In genomic region chrX:20549532-20549931, GRCm38 (mm10) we compare ENCODE assay signal across 11 mouse cellular contexts. TPM values are rescaled to one million over a fixed set of nuclear protein-coding genes. Genes with fewer than 3 reads are reported as not detected.
DNase-seq lines count a peak whose midpoint lies in the region; ATAC-seq lines count a peak whose summit lies in the region.
"Had no signal": no experiment of that assay in that cellular context is flagged by ENCODE, and none has a peak within 500 bp of the region (broad histone marks: within the 10 kb centered on the region; RNA-seq: fewer than 3 reads in every experiment).

Gene Rgn, plus strand, starts transcription at chrX:20549787.

- no peak within 1 kb of the TSS for H3K27ac ChIP-seq in heart, embryonic 13.5 days (replicated peaks)
- H3K27ac ChIP-seq in embryonic facial prominence, embryonic 15.5 days (replicated peaks), result no peak within 1 kb of the TSS
- H3K27ac ChIP-seq in intestine, embryonic 14.5 days (ENCODE audit: low read depth), result no peak within 1 kb of the TSS
- no peak within 1 kb of the TSS for H3K27ac ChIP-seq in midbrain, embryonic 11.5 days (ENCODE audit: low read depth, low read length)

- ATAC-seq in heart, embryonic 13.5 days (ENCODE audit: extremely low read depth, insufficient number of reproducible peaks, low FRiP score, low TSS enrichment), result no peak
- ATAC-seq in embryonic facial prominence, embryonic 15.5 days (ENCODE audit: insufficient number of reproducible peaks, low FRiP score, low TSS enrichment, low read depth), result no peak
- ATAC-seq in intestine, embryonic 14.5 days (replicated peaks; ENCODE audit: low FRiP score, low TSS enrichment, low read depth), result no peak
- ATAC-seq in midbrain, embryonic 11.5 days (ENCODE audit: low FRiP score), result no peak
- ATAC-seq in granulocyte monocyte progenitor cell, adult 5-6 weeks (replicated peaks; ENCODE audit: poor library complexity, severe bottlenecking), result no peak
- ATAC-seq: activated CD4-positive, CD25-positive, alpha-beta regulatory T cell, adult 4 months had no signal

- H3K4me3 ChIP-seq in heart, embryonic 13.5 days, result peak within 1 kb of the TSS; percentile 51
- H3K4me3 ChIP-seq in embryonic facial prominence, embryonic 15.5 days (replicated peaks), result no peak within 1 kb of the TSS
- H3K4me3 ChIP-seq in intestine, embryonic 14.5 days (ENCODE audit: low read depth, low read length), result no peak within 1 kb of the TSS
- peak within 1 kb of the TSS; percentile 24; the same call in 1 of the 2 replicates for H3K4me3 ChIP-seq in midbrain, embryonic 11.5 days (ENCODE audit: low read depth, low read length)

- no peaks in the 10 kb centered on the region for H3K36me3 ChIP-seq in heart, embryonic 13.5 days
- H3K36me3 ChIP-seq in embryonic facial prominence, embryonic 15.5 days, result no peaks in the 10 kb centered on the region
- no peaks in the 10 kb centered on the region for H3K36me3 ChIP-seq in intestine, embryonic 14.5 days (ENCODE audit: control insufficient read depth, insufficient read depth, low read length)
- no peaks in the 10 kb centered on the region for H3K36me3 ChIP-seq in midbrain, embryonic 11.5 days (ENCODE audit: control insufficient read depth, insufficient read depth, low read length)

- no peaks in the 10 kb centered on the region for H3K27me3 ChIP-seq in heart, embryonic 13.5 days (replicated peaks)
- H3K27me3 ChIP-seq in embryonic facial prominence, embryonic 15.5 days, result no peaks in the 10 kb centered on the region
- H3K27me3 ChIP-seq in intestine, embryonic 14.5 days (replicated peaks; ENCODE audit: control insufficient read depth, insufficient read depth, low read length), result no peaks in the 10 kb centered on the region
- H3K27me3 ChIP-seq in midbrain, embryonic 11.5 days (ENCODE audit: control insufficient read depth, insufficient read depth, low read length), result no peaks in the 10 kb centered on the region

- H3K4me2 ChIP-seq in heart, embryonic 13.5 days, result peak within 1 kb of the TSS; percentile 68
- peak within 1 kb of the TSS; percentile 53 for H3K4me2 ChIP-seq in embryonic facial prominence, embryonic 15.5 days (replicated peaks)
- peak within 1 kb of the TSS; percentile 53 for H3K4me2 ChIP-seq in intestine, embryonic 14.5 days (ENCODE audit: low read length)
- peak within 1 kb of the TSS; percentile 52; the same call in 1 of the 2 replicates for H3K4me2 ChIP-seq in midbrain, embryonic 11.5 days

- DNase-seq in heart, postnatal 14 days, result no peak
- no peak for DNase-seq in intestine, embryonic 14.5 days (ENCODE audit: low spot score)
- DNase-seq in midbrain, embryonic 11.5 days (ENCODE audit: low spot score, missing footprints), result no peak
- DNase-seq in urinary bladder, adult 18-20 months (ENCODE audit: low spot score in 2 of 2), result no peak
- no peak for DNase-seq in gastrocnemius, adult 8-10 months (ENCODE audit: low spot score in 2 of 2)
- DNase-seq: cerebellum, adult 9-10 months; lung, postnatal 14 days had no signal

- H3K9me3 ChIP-seq in heart, embryonic 13.5 days, result no peaks in the 10 kb centered on the region
- no peaks in the 10 kb centered on the region for H3K9me3 ChIP-seq in embryonic facial prominence, embryonic 15.5 days (replicated peaks)
- no peaks in the 10 kb centered on the region for H3K9me3 ChIP-seq in intestine, embryonic 14.5 days (ENCODE audit: control insufficient read depth, low read length)
- H3K9me3 ChIP-seq in midbrain, embryonic 11.5 days (ENCODE audit: control insufficient read depth, low read length), result no peaks in the 10 kb centered on the region

- H3K9ac ChIP-seq in heart, embryonic 13.5 days, result peak within 1 kb of the TSS; percentile 70; the same call in 1 of the 2 replicates
- H3K9ac ChIP-seq in embryonic facial prominence, embryonic 15.5 days, result no peak within 1 kb of the TSS
- no peak within 1 kb of the TSS for H3K9ac ChIP-seq in intestine, embryonic 14.5 days (ENCODE audit: low read length)
- H3K9ac ChIP-seq in midbrain, embryonic 11.5 days (ENCODE audit: low read length), result no peak within 1 kb of the TSS

- 78% methylated on average over 2 of the region's 3 CpGs for whole genome bisulfite sequencing in heart, embryonic 13.5 days
- WGBS in embryonic facial prominence, embryonic 15.5 days, result 55% methylated on average over 3 of the region's 3 CpGs
- 55% methylated on average over 3 of the region's 3 CpGs for WGBS in intestine, embryonic 14.5 days
- WGBS in midbrain, embryonic 11.5 days, result 62% methylated on average over 3 of the region's 3 CpGs

- intact Hi-C loops in heart, postnatal 14 days (cut with DNase I), result no loop called here

- H3K4me1 ChIP-seq in heart, embryonic 13.5 days, result no peaks in the 10 kb centered on the region
- no peaks in the 10 kb centered on the region for H3K4me1 ChIP-seq in embryonic facial prominence, embryonic 15.5 days
- H3K4me1 ChIP-seq in intestine, embryonic 14.5 days (replicated peaks; ENCODE audit: control insufficient read depth, insufficient read depth, low read length), result no peaks in the 10 kb centered on the region
- H3K4me1 ChIP-seq in midbrain, embryonic 11.5 days (ENCODE audit: control insufficient read depth, insufficient read depth, low read length), result no peaks in the 10 kb centered on the region

RNA-seq across cellular contexts. Expression of gene Rgn, which starts in this region (rescaled TPM):
- polyA plus RNA-seq in heart, embryonic 13.5 days (2015; fragmentation: Nextera tagmentation; extraction: Ambion mirVana), result 1.1 and 5.3 TPM in 2 replicates
- under 1 TPM; 0.59 to 0.84 TPM for total RNA-seq in heart, postnatal 14 days (2021)
- polyA plus RNA-seq in embryonic facial prominence, embryonic 15.5 days (2015; fragmentation: Nextera tagmentation; extraction: Ambion mirVana), result 0.29 and 0.30 TPM in 2 replicates
- polyA plus RNA-seq in intestine, embryonic 14.5 days (2014; fragmentation: Nextera tagmentation; extraction: Ambion mirVana), result 9.5 and 10.9 TPM in 2 replicates
- polyA plus RNA-seq in midbrain, embryonic 11.5 days (2014; fragmentation: Nextera tagmentation; extraction: Ambion mirVana), result 0.08 and 0.48 TPM in 2 replicates
- total RNA-seq in gastrocnemius, adult 8-10 months (2022), result under 1 TPM in 1 of 4 experiments, not detected in 3; 0.46 TPM
- total RNA-seq in granulocyte monocyte progenitor cell, adult 5-6 weeks (2014; fragmentation: Nextera tagmentation), result not detected in 2 replicates
- not detected in 2 replicates for total RNA-seq in granulocyte monocyte progenitor cell, adult 5-6 weeks (2017)
- polyA plus RNA-seq: activated CD4-positive, CD25-positive, alpha-beta regulatory T cell, adult 4 months had no signal

Comparison
In these comparisons a context has a peak if more than half of its experiments do, and no peak if none do; other contexts are left out.
1. H3K4me3 ChIP-seq: peak in heart, embryonic 13.5 days (single experiment) and midbrain, embryonic 11.5 days (single experiment); none in embryonic facial prominence, embryonic 15.5 days (single experiment) and intestine, embryonic 14.5 days (single experiment).
2. Peak in every context shown above with its lines, with median percentiles within 50 percentile points of each other: H3K4me2 ChIP-seq.